Mouse (Mus musculus): ENCODE results near the gene Rpl9-ps6. TPM values are rescaled to one million over a fixed set of nuclear protein-coding genes. Genes with fewer than 3 reads are reported as not detected.

Gene Rpl9-ps6
- total RNA-seq, 2 experiments from 2014 or later, result 205 to 207 TPM

Other genes with a start within 250 kb of the Rpl9-ps6 start
- 10 to 100 TPM; 69.3 to 78.5 TPM for gene Sgms1, start 76.9 kb downstream of the Rpl9-ps6 start, total RNA-seq (2021)
- gene Minpp1, start 19.2 kb upstream of the Rpl9-ps6 start, total RNA-seq (2021), result 10 to 100 TPM; 39.4 to 40.4 TPM
- 10 to 100 TPM; 20.7 to 26.6 TPM for gene Papss2, start 129.2 kb upstream of the Rpl9-ps6 start, total RNA-seq (2021)

All from adrenal gland, postnatal 4 days (tissue).